Mouse (Mus musculus): ENCODE results near the gene Il22ra2.

GRCm38 (mm10) chr10:19589626-19590025, 32.2 kb upstream of the Il22ra2 start:
- TF ChIP-seq POLR2A (IDR thresholded peaks at IDR 0.05; ENCODE audit: control insufficient read depth, extremely low read depth, insufficient read depth, low read length, poor library complexity) = no peak
- TF ChIP-seq CTCF (IDR thresholded peaks at IDR 0.05; ENCODE audit: borderline replicate concordance, control insufficient read depth, extremely low read depth, insufficient read depth, low read length, poor library complexity) = no peak

All from thymus, adult 2 months (tissue).